Mouse (Mus musculus) midbrain, embryonic 11.5 days (tissue): ENCODE data around the gene Atg4c. TPM values are rescaled to one million over a fixed set of nuclear protein-coding genes. Genes with fewer than 3 reads are reported as not detected.

ENCODE experiments used
- ATAC-seq: fragments of 200-750 bp; cut with Nextera tagmentation; 2 replicates; pipeline ENCODE4 v1.8.0; 2017; ENCODE audit warnings: moderate TSS enrichment, moderate library complexity; ENCODE audit not compliant: low FRiP score
- DNase-seq: peaks from one replicate; pipeline ENCODE4 v3.0.0; 2015; ENCODE audit warnings: low spot score; ENCODE audit errors: missing footprints
- H3K27ac ChIP-seq: fragments of 300-500 bp; sonication (generic); 2 replicates; pipeline ENCODE4 v1.5.1; 2014; ENCODE audit warnings: low read depth, low read length
- H3K27me3 ChIP-seq: fragments of 300-500 bp; sonication (generic); 2 replicates; pipeline ENCODE4 v1.6.1; 2014; ENCODE audit warnings: mild to moderate bottlenecking, low read length, moderate library complexity, mixed read lengths; ENCODE audit not compliant: control insufficient read depth, insufficient read depth
- H3K36me3 ChIP-seq: fragments of 300-500 bp; sonication (generic); 2 replicates; pipeline ENCODE4 v1.6.1; 2014; ENCODE audit warnings: mild to moderate bottlenecking, low read length, moderate library complexity, mixed read lengths; ENCODE audit not compliant: control insufficient read depth, insufficient read depth
- H3K4me1 ChIP-seq: fragments of 300-500 bp; sonication (generic); 2 replicates; pipeline ENCODE4 v1.6.1; 2014; ENCODE audit warnings: low read length; ENCODE audit not compliant: control insufficient read depth, insufficient read depth
- H3K4me2 ChIP-seq: fragments of 300-500 bp; sonication (generic); 2 replicates; pipeline ENCODE4 v1.6.1; 2014; ENCODE audit warnings: mild to moderate bottlenecking, moderate library complexity
- H3K4me3 ChIP-seq: fragments of 300-500 bp; sonication (generic); 2 replicates; pipeline ENCODE4 v1.5.1; 2014; ENCODE audit warnings: low read depth, low read length
- H3K9ac ChIP-seq: fragments of 300-500 bp; sonication (generic); 2 replicates; pipeline ENCODE4 v1.6.1; 2014; ENCODE audit warnings: low read length
- H3K9me3 ChIP-seq: fragments of 300-500 bp; sonication (generic); 2 replicates; pipeline ENCODE4 v1.6.1; 2016; ENCODE audit warnings: low read length; ENCODE audit not compliant: control insufficient read depth
- WGBS: fragments of 180-500 bp; shearing (Covaris S2); extraction: QIAGEN DNeasy Blood & Tissue Kit; methylation state at CpG from one replicate; pipeline ENCODE4 v1.1.7; 2014; 5-methylcytosine and 5-hydroxymethylcytosine counted together
- polyA plus RNA-seq: library from polyadenylated mRNA; unstranded; fragments of >200 nt; fragmentation: Nextera tagmentation; extraction: Ambion mirVana; gene quantifications from 2 replicates; pipeline ENCODE4 v1.2.1, GENCODE M21; 2014

Gene Atg4c
- polyA plus RNA-seq, 1 experiment from 2014 or later, result 13.7 TPM

GRCm38 (mm10) chr4:99304793-99305192 is 111.1 kb downstream of the Atg4c start:
- 92% methylated on average over 13 of the region's 13 CpGs for WGBS

More at GRCm38 (mm10) chr4:99304793-99305192, 111.1 kb downstream of the Atg4c start:
- peak; percentile 57 for DNase-seq
- no peaks in the 10 kb centered on the region for H3K36me3 ChIP-seq
- no peak for ATAC-seq
- H3K4me3 ChIP-seq, result no peak overlapping the region
- H3K27ac ChIP-seq, result no peak overlapping the region
- H3K4me1 ChIP-seq, result no peaks in the 10 kb centered on the region
- H3K9ac ChIP-seq, result no peak overlapping the region
- no peak overlapping the region for H3K4me2 ChIP-seq
- H3K9me3 ChIP-seq, result peaks cover 4% of the 10 kb centered on the region
- no peaks in the 10 kb centered on the region for H3K27me3 ChIP-seq

Other genes starting within 250 kb of the Atg4c start
- gene Angptl3, start 163.0 kb upstream of the Atg4c start, polyA plus RNA-seq, result 0.58 and 0.78 TPM in 2 replicates
- gene Dock7, start 73.0 kb upstream of the Atg4c start, polyA plus RNA-seq, result 93.5 and 111 TPM in 2 replicates
- 0.33 TPM in 1 of 2 replicates, not detected in the other for gene Gm12689, start 102.0 kb downstream of the Atg4c start, polyA plus RNA-seq